Mouse (Mus musculus) stomach, embryonic 14.5 days (tissue): ENCODE measurements at regions not wholly inside any gene's neighbourhood (a gene's known extent, or its start where the extent isn't known, plus 50 kb on each side); places are given as distances from the start of the nearest gene placed in this dataset.

Source experiments
- ATAC-seq: fragments of 200-750 bp; cut with Nextera tagmentation; 2 replicates; pipeline ENCODE4 v1.8.0; 2017; ENCODE audit warnings: low read depth, moderate TSS enrichment; ENCODE audit not compliant: insufficient number of reproducible peaks, insufficient read depth, low FRiP score
- H3K27ac ChIP-seq: fragments of 300-500 bp; sonication (generic); 2 replicates; pipeline ENCODE4 v1.5.1; 2014; ENCODE audit warnings: mild to moderate bottlenecking, low read length, moderate library complexity, mixed read lengths
- H3K27me3 ChIP-seq: fragments of 300-500 bp; sonication (generic); 2 replicates; pipeline ENCODE4 v1.6.1; 2014; ENCODE audit warnings: low read length, control low read depth, mixed read lengths; ENCODE audit not compliant: control insufficient read depth, insufficient read depth
- H3K36me3 ChIP-seq: fragments of 300-500 bp; sonication (generic); 2 replicates; pipeline ENCODE4 v1.6.1; 2014; ENCODE audit warnings: mild to moderate bottlenecking, control low read depth, low read length, moderate library complexity, mixed read lengths; ENCODE audit not compliant: control insufficient read depth, insufficient read depth
- H3K4me1 ChIP-seq: fragments of 300-500 bp; sonication (generic); 2 replicates; pipeline ENCODE4 v1.6.1; 2014; ENCODE audit warnings: low read length, control low read depth, mixed read lengths; ENCODE audit not compliant: control insufficient read depth, insufficient read depth
- H3K4me2 ChIP-seq: fragments of 300-500 bp; sonication (generic); replicated peaks from 2 replicates; pipeline ENCODE4 v1.6.1; 2014; ENCODE audit warnings: low read depth, low read length, control low read depth
- H3K4me3 ChIP-seq: fragments of 300-500 bp; sonication (generic); 2 replicates; pipeline ENCODE4 v1.5.1; 2014; ENCODE audit warnings: low read depth, low read length, control low read depth
- H3K9ac ChIP-seq: fragments of 300-500 bp; sonication (generic); replicated peaks from 2 replicates; pipeline ENCODE4 v1.6.1; 2014; ENCODE audit warnings: low read depth, mild to moderate bottlenecking, control low read depth, low read length, moderate library complexity, mixed read lengths
- H3K9me3 ChIP-seq: fragments of 300-500 bp; sonication (generic); 2 replicates; pipeline ENCODE4 v1.6.1; 2016; ENCODE audit warnings: low read depth, low read length, control low read depth; ENCODE audit not compliant: control insufficient read depth
- WGBS: fragments of 180-500 bp; shearing (Covaris S2); extraction: QIAGEN DNeasy Blood & Tissue Kit; methylation state at CpG from one replicate; pipeline ENCODE4 v1.1.7; 2014; 5-methylcytosine and 5-hydroxymethylcytosine counted together

GRCm38 (mm10) chr9:46481491-46481890, 161.7 kb upstream of the 4931429L15Rik start:
- no peak overlapping the region for H3K4me2 ChIP-seq
- H3K27ac ChIP-seq: no peak overlapping the region
- H3K27me3 ChIP-seq: no peaks in the 10 kb centered on the region
- no peak for ATAC-seq
- H3K36me3 ChIP-seq: no peaks in the 10 kb centered on the region
- no peak overlapping the region for H3K9ac ChIP-seq
- H3K4me1 ChIP-seq: peaks cover 5% of the 10 kb centered on the region; the same call in 1 of the 2 replicates
- 59% methylated on average over 7 of the region's 7 CpGs for WGBS
- H3K4me3 ChIP-seq: no peak overlapping the region
- H3K9me3 ChIP-seq: no peaks in the 10 kb centered on the region

- no peak overlapping the region for H3K27ac ChIP-seq
- H3K4me3 ChIP-seq: no peak overlapping the region
- no peaks in the 10 kb centered on the region for H3K27me3 ChIP-seq
- peaks cover 5% of the 10 kb centered on the region; the same call in 1 of the 2 replicates for H3K4me1 ChIP-seq
- H3K4me2 ChIP-seq: no peak overlapping the region
- H3K9ac ChIP-seq: no peak overlapping the region
- whole genome bisulfite sequencing: 8% methylated on average over 13 of the region's 13 CpGs
- H3K36me3 ChIP-seq: no peaks in the 10 kb centered on the region
- no peak for ATAC-seq
- no peaks in the 10 kb centered on the region for H3K9me3 ChIP-seq
Measured at GRCm38 (mm10) chr9:46480080-46480690, 160.4 kb upstream of the 4931429L15Rik start.

- Histone ChIP-seq H3K4me2 (no peak overlapping the region), H3K9ac (no peak overlapping the region), H3K9me3 (no peaks in the 10 kb centered on the region), H3K36me3 (no peaks in the 10 kb centered on the region), H3K27ac (no peak overlapping the region), H3K4me3 (no peak overlapping the region), H3K4me1 (peaks cover 5% of the 10 kb centered on the region; the same call in 1 of the 2 replicates), H3K27me3 (no peaks in the 10 kb centered on the region)
- 42% methylated on average over 2 of the region's 2 CpGs for WGBS
- ATAC-seq: no peak
Measured at GRCm38 (mm10) chr9:46478611-46479010, 158.8 kb upstream of the 4931429L15Rik start.

- Histone ChIP-seq H3K36me3 (no peaks in the 10 kb centered on the region), H3K9me3 (no peaks in the 10 kb centered on the region), H3K27ac (no peak overlapping the region), H3K4me2 (no peak overlapping the region), H3K4me3 (no peak overlapping the region), H3K27me3 (no peaks in the 10 kb centered on the region), H3K4me1 (peaks cover 5% of the 10 kb centered on the region; the same call in 1 of the 2 replicates), H3K9ac (no peak overlapping the region)
- no peak for ATAC-seq
- 74% methylated on average over 5 of the region's 5 CpGs for whole genome bisulfite sequencing
Measured at GRCm38 (mm10) chr9:46476516-46476915, 156.7 kb upstream of the 4931429L15Rik start.

- no peak for ATAC-seq
- Histone ChIP-seq H3K4me1 (no peaks in the 10 kb centered on the region), H3K9me3 (no peaks in the 10 kb centered on the region), H3K9ac (no peak overlapping the region), H3K27ac (no peak overlapping the region), H3K27me3 (no peaks in the 10 kb centered on the region), H3K4me3 (no peak overlapping the region), H3K36me3 (no peaks in the 10 kb centered on the region), H3K4me2 (no peak overlapping the region)
- 88% methylated on average over 10 of the region's 10 CpGs for WGBS
Measured at GRCm38 (mm10) chr9:46473681-46474080, 153.9 kb upstream of the 4931429L15Rik start.

- H3K27me3 ChIP-seq: no peaks in the 10 kb centered on the region
- no peak overlapping the region for H3K4me3 ChIP-seq
- no peak overlapping the region for H3K27ac ChIP-seq
- no peak for ATAC-seq
- H3K4me2 ChIP-seq: no peak overlapping the region
- H3K9ac ChIP-seq: no peak overlapping the region
- WGBS: 78% methylated on average over 7 of the region's 7 CpGs
- no peaks in the 10 kb centered on the region for H3K9me3 ChIP-seq
- H3K4me1 ChIP-seq: no peaks in the 10 kb centered on the region
- no peaks in the 10 kb centered on the region for H3K36me3 ChIP-seq
Measured at GRCm38 (mm10) chr9:46469521-46469920, 149.7 kb upstream of the 4931429L15Rik start.

- no peaks in the 10 kb centered on the region for H3K36me3 ChIP-seq
- no peaks in the 10 kb centered on the region for H3K4me1 ChIP-seq
- no peak overlapping the region for H3K27ac ChIP-seq
- no peak overlapping the region for H3K9ac ChIP-seq
- H3K27me3 ChIP-seq: no peaks in the 10 kb centered on the region
- no peak for ATAC-seq
- WGBS: 52% methylated on average over 2 of the region's 2 CpGs
- no peak overlapping the region for H3K4me3 ChIP-seq
- H3K4me2 ChIP-seq: no peak overlapping the region
- no peaks in the 10 kb centered on the region for H3K9me3 ChIP-seq
Measured at GRCm38 (mm10) chr9:46468306-46468705, 148.5 kb upstream of the 4931429L15Rik start.

- H3K4me1 ChIP-seq: no peaks in the 10 kb centered on the region
- H3K9me3 ChIP-seq: no peaks in the 10 kb centered on the region
- H3K36me3 ChIP-seq: no peaks in the 10 kb centered on the region
- H3K4me3 ChIP-seq: no peak overlapping the region
- ATAC-seq: no peak
- H3K9ac ChIP-seq: no peak overlapping the region
- no peak overlapping the region for H3K4me2 ChIP-seq
- no peaks in the 10 kb centered on the region for H3K27me3 ChIP-seq
- H3K27ac ChIP-seq: no peak overlapping the region
- whole genome bisulfite sequencing: 72% methylated on average over 3 of the region's 3 CpGs
Measured at GRCm38 (mm10) chr9:46467671-46468070, 147.9 kb upstream of the 4931429L15Rik start.

GRCm38 (mm10) chr9:46462681-46463080, 142.9 kb upstream of the 4931429L15Rik start:
- no peak overlapping the region for H3K27ac ChIP-seq
- H3K4me1 ChIP-seq: no peaks in the 10 kb centered on the region
- ATAC-seq: no peak
- H3K9me3 ChIP-seq: no peaks in the 10 kb centered on the region
- no peaks in the 10 kb centered on the region for H3K27me3 ChIP-seq
- WGBS: 89% methylated on average over 5 of the region's 5 CpGs
- H3K9ac ChIP-seq: no peak overlapping the region
- H3K36me3 ChIP-seq: no peaks in the 10 kb centered on the region
- no peak overlapping the region for H3K4me2 ChIP-seq
- H3K4me3 ChIP-seq: no peak overlapping the region
